Mouse (Mus musculus) E14TG2a.4 (cell line): ENCODE measurements around the gene Mrpl43.
A peak's percentile ranks its signal among the peaks of the same experiment; 100 is the strongest.

ENCODE experiments used
- H3K27me3 ChIP-seq: 2 replicates; pipeline ENCODE4 v1.6.1; 2014; ENCODE audit warnings: low read length, control low read depth; ENCODE audit not compliant: insufficient read depth
- H3K36me3 ChIP-seq: 2 replicates; pipeline ENCODE4 v1.6.1; 2014; ENCODE audit warnings: low read length, control low read depth; ENCODE audit not compliant: insufficient read depth
- H3K4me1 ChIP-seq: replicated peaks from 2 replicates; pipeline ENCODE4 v1.6.1; 2014; ENCODE audit warnings: low read depth, low read length, control low read depth
- H3K4me3 ChIP-seq: replicated peaks from 2 replicates; pipeline ENCODE4 v1.5.1; 2014; ENCODE audit warnings: mild to moderate bottlenecking, low read length
- H3K9me3 ChIP-seq: 2 replicates; pipeline ENCODE4 v1.6.1; 2014; ENCODE audit warnings: low read length, control low read depth
- CTCF ChIP-seq: conservative IDR thresholded peaks from 2 replicates; pipeline ENCODE4 v1.5.1; 2014; ENCODE audit warnings: low read length
- NANOG ChIP-seq: IDR thresholded peaks from 2 replicates; pipeline ENCODE4 v1.6.1; 2014; ENCODE audit warnings: borderline replicate concordance, low read length, mixed read lengths
- POU5F1 ChIP-seq: IDR thresholded peaks from 2 replicates; pipeline ENCODE4 v1.6.1; 2014; ENCODE audit warnings: low read length, borderline replicate concordance

Mrpl43 gene

GRCm38 (mm10) chr19:45023993-45024392, 17.8 kb upstream of the Mrpl43 start:
- H3K9me3 ChIP-seq = no peaks in the 10 kb centered on the region
- no peak for TF ChIP-seq NANOG
- TF ChIP-seq POU5F1 = no peak
- no peak for TF ChIP-seq CTCF

GRCm38 (mm10) chr19:45021362-45021761, 15.1 kb upstream of the Mrpl43 start:
- Histone ChIP-seq H3K9me3 (no peaks in the 10 kb centered on the region), H3K36me3 (peaks cover 34% of the 10 kb centered on the region), H3K4me1 (peaks cover 68% of the 10 kb centered on the region), H3K4me3 (no peak overlapping the region), H3K27me3 (peaks cover 36% of the 10 kb centered on the region)
- TF ChIP-seq CTCF = no peak
- TF ChIP-seq POU5F1 = no peak

More at GRCm38 (mm10) chr19:45023993-45024392, 17.8 kb upstream of the Mrpl43 start:
- H3K36me3 ChIP-seq = peaks cover 49% of the 10 kb centered on the region
- H3K27me3 ChIP-seq = peaks cover 53% of the 10 kb centered on the region
- 0 out of 2 replicates have a peak overlapping the region, but pooled peaks have one; percentile 17 for H3K4me3 ChIP-seq
- peaks cover 80% of the 10 kb centered on the region for H3K4me1 ChIP-seq

GRCm38 (mm10) chr19:45020348-45020747, 14.1 kb upstream of the Mrpl43 start:
- H3K4me1 ChIP-seq = peaks cover 68% of the 10 kb centered on the region
- TF ChIP-seq POU5F1 (no peak), CTCF (no peak), NANOG (no peak)
- peaks cover 25% of the 10 kb centered on the region for H3K27me3 ChIP-seq
- H3K9me3 ChIP-seq = no peaks in the 10 kb centered on the region
- H3K36me3 ChIP-seq = peaks cover 25% of the 10 kb centered on the region
- H3K4me3 ChIP-seq = 0 out of 2 replicates have a peak overlapping the region, but pooled peaks have one; percentile 13

GRCm38 (mm10) chr19:45018351-45018831, 12.1 kb upstream of the Mrpl43 start:
- no peaks in the 10 kb centered on the region for H3K9me3 ChIP-seq
- peak overlapping the region; percentile 75 for H3K4me3 ChIP-seq
- H3K36me3 ChIP-seq = peaks cover 20% of the 10 kb centered on the region
- H3K27me3 ChIP-seq = peaks cover 10% of the 10 kb centered on the region
- TF ChIP-seq POU5F1 (no peak), CTCF (no peak), NANOG (no peak)
- peaks cover 67% of the 10 kb centered on the region for H3K4me1 ChIP-seq

- H3K9me3 ChIP-seq = no peaks in the 10 kb centered on the region
- peaks cover 71% of the 10 kb centered on the region for H3K4me1 ChIP-seq
- peaks cover 25% of the 10 kb centered on the region for H3K36me3 ChIP-seq
- H3K4me3 ChIP-seq = peak overlapping the region; percentile 75
- no peak for TF ChIP-seq CTCF
- peaks cover 10% of the 10 kb centered on the region for H3K27me3 ChIP-seq
These were observed 11.7 kb upstream of the Mrpl43 start for GRCm38 (mm10) chr19:45017909-45018308.

- H3K27me3 ChIP-seq = peaks cover 10% of the 10 kb centered on the region
- peak overlapping the region; percentile 75 for H3K4me3 ChIP-seq
- no peaks in the 10 kb centered on the region for H3K9me3 ChIP-seq
- peaks cover 77% of the 10 kb centered on the region for H3K4me1 ChIP-seq
- TF ChIP-seq NANOG = no peak
- peaks cover 26% of the 10 kb centered on the region for H3K36me3 ChIP-seq
These were observed 11.1 kb upstream of the Mrpl43 start for GRCm38 (mm10) chr19:45017216-45017771.

GRCm38 (mm10) chr19:45016341-45017215, 10.3 kb upstream of the Mrpl43 start:
- Histone ChIP-seq H3K36me3 (peaks cover 26% of the 10 kb centered on the region), H3K4me3 (peak overlapping the region; percentile 80), H3K4me1 (peaks cover 83% of the 10 kb centered on the region), H3K27me3 (peaks cover 10% of the 10 kb centered on the region), H3K9me3 (no peaks in the 10 kb centered on the region)
- TF ChIP-seq NANOG (no peak), POU5F1 (no peak), CTCF (no peak)

- peaks cover 81% of the 10 kb centered on the region for H3K4me1 ChIP-seq
- peaks cover 10% of the 10 kb centered on the region for H3K27me3 ChIP-seq
- H3K9me3 ChIP-seq = no peaks in the 10 kb centered on the region
- H3K36me3 ChIP-seq = peaks cover 29% of the 10 kb centered on the region
- TF ChIP-seq CTCF = no peak
- peak overlapping the region; percentile 80 for H3K4me3 ChIP-seq
These were observed 9.5 kb upstream of the Mrpl43 start for GRCm38 (mm10) chr19:45015518-45016281.
